Mouse (Mus musculus): ENCODE data around the gene Psmd4.

- TF ChIP-seq CTCF (IDR thresholded peaks at IDR 0.05; ENCODE audit: low read depth, low read length) (no peak), EP300 (IDR thresholded peaks at IDR 0.05; ENCODE audit: insufficient read depth, low read depth, low read length) (no peak), POLR2A (IDR thresholded peaks at IDR 0.05; ENCODE audit: insufficient read depth, low read length) (no peak)
Measured at GRCm38 (mm10) chr3:95024551-95024950, 17.9 kb downstream of the Psmd4 start.
